Mouse (Mus musculus) A20 (cell line): ENCODE results near the gene Cops6.

Experiments
- DNase-seq: peaks from one replicate; pipeline ENCODE4 v3.0.0-alpha.2; 2011; ENCODE audit warnings: low read depth, low spot score

Cops6 gene

GRCm38 (mm10) chr5:138187661-138188306, 26.9 kb downstream of the Cops6 start:
- DNase-seq: peak; percentile 89

- DNase-seq: peak; percentile 95
Observed at GRCm38 (mm10) chr5:138193771-138194727, 33.2 kb downstream of the Cops6 start, which contains the start of gene Mblac1. Mblac1 (plus strand) TSS chr5:138194314.

GRCm38 (mm10) chr5:138194755-138195345, 34.0 kb downstream of the Cops6 start:
- no peak for DNase-seq

- no peak for DNase-seq
Observed at GRCm38 (mm10) chr5:138195463-138195862, 34.6 kb downstream of the Cops6 start.

- DNase-seq: peak; percentile 44
Observed at GRCm38 (mm10) chr5:138199576-138199975, 38.7 kb downstream of the Cops6 start.

GRCm38 (mm10) chr5:138202086-138202485, 41.2 kb downstream of the Cops6 start:
- no peak for DNase-seq

GRCm38 (mm10) chr5:138207253-138207652, 46.4 kb downstream of the Cops6 start:
- no peak for DNase-seq

- DNase-seq: no peak
Observed at GRCm38 (mm10) chr5:138207873-138208272, 47.0 kb downstream of the Cops6 start.
